Mouse (Mus musculus): Measurements from ENCODE around the gene Ank3.
A peak's percentile ranks its signal among the peaks of the same experiment; 100 is the strongest.

Ank3 gene

GRCm38 (mm10) chr10:69716907-69717306, 318.3 kb downstream of the Ank3 start:
- no peak for DNase-seq (ENCODE audit: low read depth, low spot score)

GRCm38 (mm10) chr10:69719421-69719820, 320.8 kb downstream of the Ank3 start:
- no peak for DNase-seq (ENCODE audit: low read depth, low spot score)

GRCm38 (mm10) chr10:69719901-69720415, 321.4 kb downstream of the Ank3 start:
- DNase-seq (ENCODE audit: low read depth, low spot score) = no peak

- no peak for DNase-seq (ENCODE audit: low read depth, low spot score)
Observed at GRCm38 (mm10) chr10:69720452-69720851, 321.9 kb downstream of the Ank3 start.

GRCm38 (mm10) chr10:69720899-69721490, 322.4 kb downstream of the Ank3 start:
- DNase-seq (ENCODE audit: low read depth, low spot score) = no peak

- DNase-seq (ENCODE audit: low read depth, low spot score) = no peak
Observed at GRCm38 (mm10) chr10:69724159-69724558, 325.6 kb downstream of the Ank3 start.

GRCm38 (mm10) chr10:69725078-69725477, 326.5 kb downstream of the Ank3 start:
- no peak for DNase-seq (ENCODE audit: low read depth, low spot score)

GRCm38 (mm10) chr10:69726265-69726664, 327.7 kb downstream of the Ank3 start:
- no peak for DNase-seq (ENCODE audit: low read depth, low spot score)

GRCm38 (mm10) chr10:69726806-69727205, 328.2 kb downstream of the Ank3 start:
- DNase-seq (ENCODE audit: low read depth, low spot score) = no peak

GRCm38 (mm10) chr10:69728876-69729275, 330.3 kb downstream of the Ank3 start:
- no peak for DNase-seq (ENCODE audit: low read depth, low spot score)

- no peak for DNase-seq (ENCODE audit: low read depth, low spot score)
Observed at GRCm38 (mm10) chr10:69730351-69730871, 331.8 kb downstream of the Ank3 start.

GRCm38 (mm10) chr10:69731341-69731740, 332.8 kb downstream of the Ank3 start:
- DNase-seq (ENCODE audit: low read depth, low spot score) = no peak

- DNase-seq (ENCODE audit: low read depth, low spot score) = no peak
Observed at GRCm38 (mm10) chr10:69731863-69732262, 333.3 kb downstream of the Ank3 start.

- no peak for DNase-seq (ENCODE audit: low read depth, low spot score)
Observed at GRCm38 (mm10) chr10:69736241-69736640, 337.7 kb downstream of the Ank3 start.

GRCm38 (mm10) chr10:69738741-69739271, 340.2 kb downstream of the Ank3 start:
- DNase-seq (ENCODE audit: low read depth, low spot score) = no peak

GRCm38 (mm10) chr10:69742528-69742927, 344.0 kb downstream of the Ank3 start:
- DNase-seq (ENCODE audit: low read depth, low spot score) = no peak

- peak; percentile 70 for DNase-seq (ENCODE audit: low read depth, low spot score)
Observed at GRCm38 (mm10) chr10:69744181-69744580, 345.6 kb downstream of the Ank3 start.

- no peak for DNase-seq (ENCODE audit: low read depth, low spot score)
Observed at GRCm38 (mm10) chr10:69744871-69745270, 346.3 kb downstream of the Ank3 start.

GRCm38 (mm10) chr10:69746322-69746721, 347.7 kb downstream of the Ank3 start:
- no peak for DNase-seq (ENCODE audit: low read depth, low spot score)

- DNase-seq (ENCODE audit: low read depth, low spot score) = no peak
Observed at GRCm38 (mm10) chr10:69746730-69747129, 348.2 kb downstream of the Ank3 start.

- DNase-seq (ENCODE audit: low read depth, low spot score) = no peak
Observed at GRCm38 (mm10) chr10:69751416-69751815, 352.8 kb downstream of the Ank3 start.

- no peak for DNase-seq (ENCODE audit: low read depth, low spot score)
Observed at GRCm38 (mm10) chr10:69753464-69753863, 354.9 kb downstream of the Ank3 start.

GRCm38 (mm10) chr10:69756956-69757672, 358.5 kb downstream of the Ank3 start:
- peak; percentile 84 for DNase-seq (ENCODE audit: low read depth, low spot score)

All from telencephalon, adult 2 months (tissue).